Mouse (Mus musculus): ENCODE results near the gene Nrde2.

The Nrde2 gene

DNA sequence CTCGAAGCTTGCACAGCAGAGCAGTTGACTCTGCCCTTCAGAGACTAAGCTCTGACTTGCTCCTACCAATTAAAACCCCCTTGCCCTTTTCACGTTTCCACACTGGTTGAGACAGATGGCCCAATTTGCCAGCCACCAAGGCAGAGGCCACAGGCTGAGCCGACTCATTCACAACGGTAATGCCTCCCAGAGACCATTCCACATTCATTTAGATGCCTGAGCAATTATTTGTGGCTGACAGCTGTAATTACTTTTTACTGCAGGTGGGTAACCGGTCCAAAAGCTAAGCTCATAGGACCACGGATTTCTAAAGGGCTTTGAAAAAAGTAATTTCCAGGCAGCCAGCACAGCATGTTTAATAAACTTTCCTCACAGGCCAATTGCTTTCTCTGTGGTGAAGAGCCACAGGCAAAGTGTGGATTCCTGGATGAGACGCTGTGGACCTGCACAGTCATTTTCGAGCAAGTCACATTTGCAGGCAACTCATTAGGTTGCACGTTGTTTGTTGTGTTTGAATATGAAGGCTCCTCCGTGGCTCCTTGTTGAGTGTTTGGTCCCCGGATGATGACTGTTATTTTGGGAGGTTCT, 17.1 kb upstream of the Nrde2 start:
- no peak for DNase-seq

DNA sequence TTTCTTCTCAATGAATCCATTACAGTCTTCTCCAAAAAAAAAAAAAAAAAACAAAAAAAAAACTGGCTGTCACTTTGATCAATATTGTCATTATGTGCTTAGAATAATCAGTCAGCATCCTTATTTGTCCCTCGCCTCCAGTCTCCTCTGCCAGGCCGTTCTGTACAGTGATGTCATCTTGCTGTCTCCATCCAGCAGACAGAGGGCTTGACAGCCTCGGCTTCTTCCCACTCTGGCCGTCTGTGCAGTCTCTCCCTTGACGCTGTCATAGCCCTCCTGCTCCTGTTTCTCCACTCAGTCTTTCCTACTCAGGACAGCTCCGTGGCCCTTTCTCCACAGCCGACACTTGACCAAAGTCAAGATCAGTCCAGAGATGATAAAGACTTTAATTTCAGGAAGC, 13.0 kb upstream of the Nrde2 start:
- DNase-seq: no peak

DNA sequence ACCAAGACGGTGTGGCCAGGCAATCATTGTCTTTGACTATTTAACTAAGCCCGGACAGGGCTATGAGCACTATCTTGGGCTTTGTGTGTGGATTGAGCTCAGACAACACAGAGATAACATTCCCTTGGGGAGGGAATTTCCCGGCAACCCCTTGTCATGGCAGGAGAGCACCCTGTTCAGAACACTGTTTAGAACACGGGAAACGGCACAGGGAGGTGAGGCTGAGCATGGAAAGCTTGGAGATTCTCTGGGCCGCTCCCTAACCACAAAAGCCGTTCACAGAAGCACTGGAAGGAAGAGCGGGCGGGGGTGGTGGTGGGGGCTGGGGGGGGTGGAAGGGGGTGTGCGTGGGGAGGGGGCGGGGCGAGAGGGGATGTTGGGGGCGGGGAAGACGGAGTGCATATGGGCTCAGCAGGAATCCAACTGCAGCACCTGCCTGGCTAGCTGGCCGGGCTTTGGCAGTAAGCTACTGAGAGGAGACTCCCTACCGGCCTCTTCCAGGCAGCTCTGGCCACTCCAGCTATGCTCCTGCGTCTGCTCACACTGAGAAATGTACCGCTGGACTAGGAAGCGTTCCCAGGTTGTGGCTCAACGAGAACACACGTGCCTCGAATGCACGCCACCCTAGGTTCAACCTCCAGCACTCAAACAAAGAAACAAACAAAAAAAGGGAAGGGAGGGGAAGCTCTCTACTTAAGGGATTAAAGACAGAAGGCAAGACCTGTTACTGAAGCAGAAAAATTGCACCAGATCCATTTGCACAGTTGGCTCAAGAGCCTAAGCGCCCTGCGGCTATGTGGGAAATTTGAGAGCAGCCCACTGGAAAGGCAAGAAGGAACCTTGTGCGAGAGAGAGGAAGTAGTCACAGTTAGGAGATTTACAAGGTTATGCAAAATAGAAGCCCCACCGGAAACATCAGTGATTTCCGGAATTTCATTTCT, 8.7 kb upstream of the Nrde2 start:
- no peak for DNase-seq

DNA sequence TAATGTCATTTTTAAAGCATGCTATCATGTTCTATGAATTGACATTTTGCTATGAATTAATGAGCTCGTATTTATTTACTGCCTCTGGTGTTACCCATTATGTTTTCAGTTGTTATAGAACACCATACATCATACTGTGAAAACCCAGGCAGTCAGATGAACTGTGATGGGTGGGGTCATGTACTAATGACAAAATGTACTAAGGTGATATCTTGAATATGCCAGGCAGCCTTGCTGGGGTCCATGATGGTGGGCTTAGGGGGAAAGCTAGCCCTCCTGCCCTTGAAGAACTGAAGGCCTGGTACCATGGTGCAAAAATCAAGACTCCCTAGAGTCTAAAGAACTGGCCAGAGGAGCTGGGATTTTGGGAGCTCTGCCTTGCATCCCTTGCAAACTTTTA, 8.0 kb upstream of the Nrde2 start:
- no peak for DNase-seq

DNA sequence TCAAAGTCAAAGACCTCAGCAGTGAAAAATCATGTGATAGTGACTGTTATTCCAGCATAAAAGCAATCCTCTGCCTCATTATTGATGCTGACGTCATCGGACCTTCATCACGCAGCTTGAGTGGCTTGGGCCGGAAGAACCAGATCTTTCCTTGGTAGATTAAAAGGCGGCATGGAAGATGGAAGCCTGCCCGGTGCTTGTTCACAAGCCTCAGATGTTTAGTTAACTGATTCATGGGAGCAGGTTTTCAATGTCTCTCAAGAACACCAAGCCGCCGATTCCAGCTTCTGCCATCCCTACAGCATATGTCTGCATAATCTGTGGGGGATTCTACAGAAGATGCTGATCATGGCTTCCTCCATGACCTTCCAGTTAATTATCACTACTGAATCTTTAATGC, 7.5 kb upstream of the Nrde2 start:
- peak; percentile 16 for DNase-seq

DNA sequence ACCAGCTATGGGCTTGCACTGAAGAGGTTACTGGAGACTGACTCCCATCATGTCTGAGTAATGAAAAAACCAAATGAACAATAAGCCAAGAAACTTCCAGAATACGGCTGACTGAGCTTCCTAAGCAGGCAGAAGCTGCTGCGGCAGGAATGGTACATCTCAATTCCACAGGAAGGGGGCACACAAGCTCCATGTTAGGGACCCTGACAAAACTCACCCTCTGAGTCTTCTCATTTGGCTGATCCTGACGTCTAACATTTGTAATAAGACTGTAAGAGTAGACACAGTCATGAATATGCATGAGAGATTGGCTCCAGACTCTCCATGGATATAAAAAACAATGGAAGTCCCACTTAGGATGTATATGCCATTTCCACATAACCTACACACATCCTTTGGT, 6.7 kb upstream of the Nrde2 start:
- DNase-seq: peak; percentile 60

DNA sequence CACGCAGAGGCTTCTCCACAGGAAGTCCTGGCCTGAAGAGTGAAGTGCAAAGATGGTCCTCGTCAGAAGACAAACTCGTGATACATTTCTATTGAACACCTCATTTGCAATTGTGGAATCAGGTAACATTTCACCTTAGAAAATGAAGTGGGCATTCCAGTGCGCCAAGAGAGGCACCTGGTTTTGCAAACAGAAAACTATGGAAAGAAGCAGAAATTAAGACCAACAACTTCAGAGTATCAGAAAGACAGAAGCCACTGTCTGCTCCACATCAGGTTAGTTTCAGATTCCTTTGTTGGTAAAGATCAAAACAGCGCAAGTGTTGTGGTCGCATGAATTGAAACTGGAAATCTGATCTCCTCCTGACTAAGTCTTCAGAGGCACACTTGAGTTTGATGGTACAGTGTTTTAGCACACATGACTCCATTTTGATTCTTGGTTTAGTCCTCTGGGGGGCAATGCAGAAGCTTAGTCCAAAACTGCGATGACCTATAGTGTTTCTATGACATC, 5.6 kb upstream of the Nrde2 start:
- DNase-seq: no peak

DNA sequence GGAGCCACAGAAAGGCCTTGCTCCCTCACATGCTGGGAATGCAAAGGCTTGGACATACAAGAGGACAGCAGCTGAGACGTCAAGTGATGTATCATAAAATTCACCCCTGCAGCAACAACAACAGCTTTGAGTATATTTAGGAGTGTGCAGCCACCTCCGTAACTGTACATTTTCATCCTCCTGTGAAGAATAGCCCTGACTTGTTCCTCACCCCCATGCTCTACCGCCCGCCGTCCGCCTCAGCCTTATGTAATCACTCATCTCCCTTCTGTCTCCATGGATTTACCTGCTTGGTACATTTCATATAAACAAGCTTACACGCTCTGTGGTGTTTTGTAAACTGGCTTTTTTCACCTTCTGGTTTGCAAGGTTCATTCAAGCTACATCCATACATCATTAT, 7.0 kb downstream of the Nrde2 start:
- DNase-seq: peak; percentile 64

DNA sequence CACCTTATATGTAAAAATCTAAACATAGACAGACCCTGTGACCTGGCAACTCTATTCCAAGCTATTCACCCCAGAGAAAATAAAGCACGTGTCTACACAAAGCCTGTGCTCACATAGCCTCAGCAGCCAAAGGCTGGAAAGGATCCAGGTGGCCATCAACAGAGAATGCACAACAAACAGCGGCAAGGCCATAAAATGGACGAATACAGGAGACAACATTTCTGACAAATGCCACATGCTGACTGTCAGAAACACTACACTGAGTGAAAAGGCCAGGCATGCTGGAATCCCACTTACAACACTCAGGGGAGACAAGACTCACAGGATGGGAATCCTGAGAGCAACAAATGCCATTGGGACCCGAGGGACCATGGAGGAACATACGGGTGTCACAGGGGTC, 15.2 kb downstream of the Nrde2 start:
- no peak for DNase-seq

DNA sequence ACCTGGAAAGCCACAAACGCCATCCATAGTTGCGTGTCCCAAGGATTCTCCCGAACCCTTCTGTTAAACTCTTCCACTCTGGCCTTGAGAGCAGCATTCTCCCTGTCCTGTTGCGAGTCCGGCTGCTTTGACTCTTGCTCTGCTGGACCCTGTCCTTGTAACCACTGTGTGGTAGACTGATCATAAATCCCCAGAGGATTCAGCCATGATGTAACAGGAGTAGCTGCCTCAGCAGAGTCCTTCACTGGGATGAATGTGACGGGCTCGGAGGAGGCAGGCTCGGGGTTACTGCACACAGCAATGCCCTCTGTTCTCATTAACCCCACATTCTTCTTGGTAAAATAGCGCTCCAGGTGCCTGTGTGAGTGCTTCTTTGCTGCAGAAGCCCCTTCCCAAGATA, 15.7 kb downstream of the Nrde2 start:
- no peak for DNase-seq

DNA sequence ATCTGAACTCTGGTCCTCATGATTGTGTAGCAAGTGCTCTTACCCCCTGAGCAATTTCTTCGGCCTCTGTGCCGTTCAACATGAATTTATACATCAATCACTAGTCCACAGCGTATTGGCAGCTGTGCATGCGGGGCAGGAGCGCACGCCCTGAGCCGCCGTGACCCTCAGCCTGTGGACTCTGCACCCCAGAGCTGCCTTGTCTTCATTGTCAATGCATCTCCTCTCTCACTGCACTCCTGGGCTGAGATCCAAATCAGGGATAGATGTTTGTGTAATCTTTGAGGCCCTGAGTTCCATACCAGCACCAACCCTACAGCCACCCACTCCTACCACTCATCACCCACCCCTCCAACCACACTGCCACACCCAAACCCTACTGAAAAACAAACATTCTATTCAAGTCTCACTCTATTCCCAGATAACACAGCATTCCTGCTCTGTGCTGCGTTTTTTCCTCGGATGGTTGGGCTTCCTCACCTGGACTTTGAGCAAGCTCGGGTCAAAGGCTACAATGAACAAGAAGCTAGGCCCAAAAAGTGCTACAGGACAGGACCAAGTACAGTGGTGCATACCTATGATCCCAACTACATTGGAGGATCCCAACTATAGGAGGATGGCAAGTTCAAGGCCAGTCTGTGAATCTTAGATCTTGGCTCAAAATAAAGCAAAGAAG, 16.5 kb downstream of the Nrde2 start:
- DNase-seq: no peak

DNA sequence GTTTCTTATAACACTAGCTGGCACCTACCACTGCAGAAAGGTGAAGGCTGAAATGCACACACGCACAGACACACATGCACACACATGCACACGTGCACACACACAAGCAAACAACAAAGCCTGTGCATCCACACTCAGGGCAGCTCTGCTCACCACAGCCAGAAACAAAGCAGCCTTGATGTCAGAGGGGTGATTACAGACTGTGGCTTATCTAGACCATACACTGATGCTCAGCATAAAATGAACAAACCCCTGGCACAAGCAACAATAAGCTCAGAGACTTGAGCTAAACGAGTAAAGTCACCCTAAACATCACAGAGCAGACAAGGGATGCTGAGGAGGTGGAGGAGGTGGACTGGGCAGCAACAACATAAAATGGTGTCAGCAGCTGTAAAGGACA, 24.3 kb downstream of the Nrde2 start:
- DNase-seq: no peak

DNA sequence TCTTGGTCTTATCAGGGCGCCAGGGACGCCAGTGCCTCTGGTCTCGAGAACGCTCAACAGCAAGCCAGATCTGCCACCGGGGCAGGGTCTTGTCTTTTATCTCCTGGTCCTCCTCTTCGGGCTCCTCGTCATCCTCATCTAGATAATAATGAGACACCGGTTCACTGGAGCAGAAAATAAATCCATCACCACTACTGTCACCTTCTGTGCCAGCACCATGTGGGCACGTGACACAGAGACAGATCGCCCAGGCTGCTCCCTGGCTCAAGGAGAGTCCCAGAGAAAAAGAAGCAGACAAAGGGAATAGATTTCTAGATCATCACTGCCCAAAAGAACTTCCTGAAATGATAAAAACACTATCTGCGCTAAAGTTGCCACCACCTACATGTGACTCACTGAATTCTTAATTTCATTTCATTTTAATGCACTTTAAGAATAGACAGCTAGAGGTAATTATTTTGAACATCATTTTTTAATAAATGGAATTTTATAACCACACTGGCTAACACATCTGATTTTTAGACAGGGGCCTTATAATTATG, 25.0 kb downstream of the Nrde2 start:
- no peak for DNase-seq

DNA sequence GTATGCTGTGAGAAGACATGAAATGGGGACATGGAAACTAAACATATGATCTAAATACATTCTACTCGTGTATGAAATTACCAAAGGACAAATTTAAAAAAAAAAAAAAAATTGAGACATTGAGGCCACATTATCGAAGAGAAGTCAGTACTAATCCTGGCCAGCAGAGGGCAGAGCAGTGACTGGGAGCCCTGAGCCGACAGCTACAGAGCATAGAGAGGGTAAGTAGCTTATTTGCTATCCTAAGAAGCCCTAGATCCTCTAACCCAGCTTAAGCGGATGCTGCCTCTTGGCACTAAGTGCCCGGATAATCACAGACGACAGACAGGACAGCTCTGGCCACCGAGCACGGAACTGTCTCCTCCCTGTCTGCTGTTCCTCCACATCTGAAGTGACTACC, 27.8 kb downstream of the Nrde2 start:
- peak; percentile 75 for DNase-seq

DNA sequence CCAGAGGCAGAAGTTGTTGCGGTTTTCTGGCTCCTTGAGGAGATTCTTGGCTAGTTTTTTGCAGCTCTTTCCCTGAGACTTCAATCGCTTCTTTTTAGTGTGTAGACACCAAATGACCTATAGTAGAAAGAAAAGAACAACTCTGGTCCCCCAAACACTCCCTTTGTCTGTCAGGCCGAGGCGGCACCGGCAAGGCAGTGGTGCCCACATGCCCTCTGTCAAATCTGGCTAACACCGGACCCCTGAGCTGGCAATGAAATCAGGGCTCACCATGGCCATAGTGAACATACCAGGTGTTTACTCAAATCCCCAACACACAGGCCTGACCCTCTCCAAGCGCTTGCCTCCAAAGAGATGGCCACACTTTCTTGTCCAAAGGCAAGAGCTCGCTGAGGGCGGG, 28.3 kb downstream of the Nrde2 start:
- no peak for DNase-seq

DNA sequence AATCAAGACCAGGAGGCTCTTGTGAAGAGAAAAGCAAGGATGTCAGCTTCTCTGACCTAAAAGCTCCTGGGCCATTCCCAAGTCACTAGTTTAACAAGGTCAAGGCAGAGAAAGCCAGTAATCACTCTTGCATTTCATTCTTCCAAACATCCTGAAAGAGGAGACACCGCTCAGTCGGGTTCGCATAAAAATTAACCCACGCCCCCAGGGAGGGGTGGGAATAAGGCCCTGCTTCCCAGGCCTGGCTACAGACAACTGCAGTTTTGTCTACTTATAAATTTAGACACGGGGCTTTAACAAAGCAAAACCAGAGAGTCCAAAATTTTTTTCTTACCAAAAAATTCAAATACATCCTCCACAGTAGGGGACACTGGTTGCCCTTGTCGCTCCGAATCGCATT, 30.5 kb downstream of the Nrde2 start:
- DNase-seq: no peak

DNA sequence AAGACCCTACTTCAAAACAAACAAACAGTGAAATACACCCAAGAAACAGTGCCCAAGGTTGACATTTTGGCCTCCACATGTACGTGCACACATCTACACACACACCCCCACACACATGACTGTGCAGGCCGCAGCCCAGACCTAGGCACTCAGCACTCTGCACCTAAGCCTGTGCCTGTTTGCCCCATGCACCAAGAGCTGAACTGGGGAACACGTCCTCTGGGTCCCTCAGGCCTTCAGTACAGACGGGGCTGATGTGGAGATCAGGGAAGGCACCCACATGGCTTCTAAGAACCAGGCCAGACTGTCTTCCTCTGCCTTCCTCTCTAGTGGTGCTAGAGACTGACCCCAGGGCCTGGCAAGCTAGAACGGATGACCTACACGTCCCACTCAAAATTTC, 30.9 kb downstream of the Nrde2 start:
- DNase-seq: no peak

DNA sequence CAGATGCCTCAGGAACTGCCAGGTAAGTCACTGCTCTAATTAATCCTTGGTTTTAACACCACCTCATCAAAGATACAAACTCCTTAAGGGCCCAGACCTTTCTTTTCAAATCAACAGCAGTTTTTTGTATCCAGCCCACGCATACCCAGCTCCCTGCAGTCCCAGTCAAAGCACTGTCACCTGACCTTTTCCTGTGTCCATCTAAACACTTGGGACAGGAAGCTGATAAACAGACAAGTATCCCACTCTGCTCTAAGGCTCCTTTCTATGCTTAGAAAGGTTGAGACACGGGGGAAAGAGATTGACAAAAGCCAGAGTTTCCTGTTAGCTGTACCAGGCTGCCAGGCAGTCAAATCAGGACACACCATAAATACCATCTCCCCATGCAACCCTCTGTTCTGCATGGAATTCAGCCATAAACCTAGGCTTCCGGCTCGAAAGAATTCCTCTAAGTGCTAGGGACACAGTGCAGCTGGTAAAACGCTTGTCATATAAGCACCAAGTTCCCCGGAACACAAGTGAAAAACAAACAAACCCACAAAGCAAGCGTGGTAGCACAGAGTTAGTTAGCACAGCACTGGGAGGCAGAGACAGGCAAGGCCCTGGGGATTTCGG, 31.5 kb downstream of the Nrde2 start:
- peak; percentile 78 for DNase-seq

DNA sequence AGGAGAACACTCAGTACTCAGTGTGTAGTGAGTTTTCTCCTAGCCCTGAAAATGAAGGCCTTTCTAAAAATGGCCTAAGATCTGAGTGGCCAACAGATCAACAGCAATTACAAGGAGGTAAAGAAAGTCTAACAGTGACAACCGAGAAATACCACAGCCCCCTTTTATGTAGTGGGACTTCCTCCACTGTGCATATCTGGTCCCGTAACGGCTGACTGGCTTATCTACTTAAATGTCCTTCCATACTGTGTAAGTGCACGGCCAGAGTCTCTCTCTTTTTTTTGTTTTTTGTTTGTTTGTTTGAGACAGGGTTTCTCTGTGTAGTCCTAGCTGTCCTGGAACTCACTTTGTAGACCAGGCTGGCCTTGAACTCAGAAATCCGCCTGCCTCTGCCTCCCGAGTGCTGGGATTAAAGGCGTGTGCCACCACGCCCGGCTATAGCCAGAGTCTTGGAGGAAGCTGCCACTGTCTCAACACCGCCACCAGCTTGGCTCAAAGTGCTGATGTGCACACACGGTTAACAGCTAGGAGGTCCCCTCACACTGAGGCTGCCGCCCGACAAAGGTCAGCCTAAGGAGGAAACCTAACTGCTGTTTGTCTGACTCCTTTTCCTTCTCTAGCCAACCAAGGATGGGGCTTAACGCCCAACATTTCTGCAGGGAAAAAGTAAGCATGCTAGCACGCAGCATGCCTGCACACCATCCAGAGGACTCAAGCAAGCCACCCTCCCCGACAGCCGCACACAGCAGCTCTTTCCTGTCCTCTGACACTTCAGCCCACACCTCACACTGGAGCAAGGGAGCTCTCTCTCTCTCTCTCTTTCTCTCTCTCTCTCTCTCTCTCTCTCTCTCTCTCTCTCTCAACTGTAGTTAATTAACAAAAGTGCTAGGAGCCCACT, 32.2 kb downstream of the Nrde2 start:
- DNase-seq: no peak

DNA sequence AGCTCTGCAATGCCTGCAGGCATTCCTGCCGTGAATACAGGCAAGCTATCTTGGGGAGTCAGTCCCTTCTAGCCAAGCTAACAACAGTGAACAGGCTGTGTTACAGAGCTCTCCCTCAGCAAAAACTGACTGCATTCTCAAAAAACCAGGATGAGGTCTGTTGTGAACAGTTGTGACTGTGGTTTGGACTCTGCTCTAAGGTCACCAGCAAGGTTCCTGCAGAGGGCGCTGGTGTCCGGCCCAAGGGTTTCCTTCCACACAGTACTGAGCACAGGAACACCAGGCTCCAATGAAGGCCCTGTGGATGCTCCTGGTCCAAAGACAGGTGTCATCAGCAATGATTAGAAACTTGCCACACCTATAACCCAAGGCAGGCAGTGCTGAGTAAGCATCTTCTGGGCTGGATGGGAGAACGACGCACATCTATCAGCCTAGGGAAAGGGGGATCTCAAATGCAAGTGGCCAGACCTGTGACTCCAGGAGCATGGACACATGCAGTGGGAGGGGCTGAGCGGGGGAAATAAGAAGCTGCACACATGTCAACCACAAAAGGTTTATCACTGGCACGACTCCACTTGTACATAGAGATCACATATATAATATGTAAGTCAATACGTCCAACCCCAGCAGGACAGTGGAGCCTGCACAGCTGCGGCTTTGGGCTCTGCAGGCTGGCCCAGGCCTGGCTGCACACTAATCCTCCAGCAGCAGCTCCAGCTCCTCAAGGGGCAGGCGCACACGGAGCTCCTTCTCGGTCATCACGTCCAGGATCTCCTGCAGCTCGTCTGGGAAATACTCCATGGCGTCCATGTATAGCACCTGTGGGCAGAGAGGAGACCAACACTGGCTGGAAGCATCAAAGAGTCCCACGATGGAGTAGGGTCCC, 34.3 kb downstream of the Nrde2 start:
- DNase-seq: no peak

DNA sequence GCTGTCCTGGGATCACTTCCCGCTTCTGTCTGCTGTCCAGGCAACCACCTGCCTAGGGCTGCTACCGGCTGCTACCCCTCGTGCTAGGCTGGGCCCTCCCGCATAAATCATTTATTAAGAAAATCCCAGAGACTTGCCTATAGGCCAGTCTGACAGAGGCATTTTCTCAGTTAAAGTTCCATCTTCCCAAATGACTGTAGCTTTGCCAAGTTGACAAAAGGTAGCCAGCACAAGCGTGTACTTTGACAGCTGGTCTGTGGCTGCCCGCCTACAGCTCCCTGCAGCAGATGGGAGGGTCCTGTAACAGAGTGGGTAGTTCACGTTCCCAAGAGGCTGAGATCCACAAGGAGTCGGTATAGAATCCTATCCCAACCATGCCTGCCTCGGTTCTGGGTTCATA, 36.0 kb downstream of the Nrde2 start:
- peak; percentile 88 for DNase-seq

Data from right cerebral cortex, adult 18-20 months (tissue).